Mouse (Mus musculus) erythroblast, embryonic 14.5 days (primary cell): Measurements from ENCODE around the gene Galnt18.

ENCODE experiments used
- GATA1 ChIP-seq: IDR thresholded peaks from 2 replicates; pipeline ENCODE4 v1.6.1; 2012; ENCODE audit warnings: low read length, inconsistent platforms, mixed read lengths
- TAL1 ChIP-seq: IDR thresholded peaks from 3 replicates; pipeline ENCODE4 v1.6.1; 2012; ENCODE audit warnings: low read length, inconsistent platforms, mixed read lengths

GRCm38 (mm10) chr7:111654526-111654925 is 125.3 kb downstream of the Galnt18 start:
- TF ChIP-seq TAL1, result no peak
- TF ChIP-seq GATA1, result no peak
